Mouse (Mus musculus) heart, embryonic 10.5 days (tissue): ENCODE results near the gene Mef2c. TPM values are rescaled to one million over a fixed set of nuclear protein-coding genes. Genes with fewer than 3 reads are reported as not detected.

Experiments
- DNase-seq: peaks from one replicate; pipeline ENCODE4 v3.0.0-alpha.2; 2017; ENCODE audit warnings: low spot score
- H3K27ac ChIP-seq: fragments of 300-500 bp; sonication (generic); 2 replicates; pipeline ENCODE4 v1.5.1; 2016; ENCODE audit warnings: mild to moderate bottlenecking
- H3K27me3 ChIP-seq: fragments of 300-500 bp; sonication (generic); 2 replicates; pipeline ENCODE4 v1.6.1; 2016; ENCODE audit warnings: mild to moderate bottlenecking; ENCODE audit not compliant: poor library complexity, insufficient read depth, severe bottlenecking
- H3K36me3 ChIP-seq: fragments of 300-500 bp; sonication (generic); 2 replicates; pipeline ENCODE4 v1.6.1; 2016; ENCODE audit warnings: mild to moderate bottlenecking, moderate library complexity
- H3K4me1 ChIP-seq: fragments of 300-500 bp; sonication (generic); 2 replicates; pipeline ENCODE4 v1.6.1; 2016; ENCODE audit warnings: mild to moderate bottlenecking
- H3K4me3 ChIP-seq: fragments of 300-500 bp; sonication (generic); 2 replicates; pipeline ENCODE4 v1.5.1; 2016; ENCODE audit warnings: mild to moderate bottlenecking, moderate library complexity
- H3K9me3 ChIP-seq: fragments of 300-500 bp; sonication (generic); 2 replicates; pipeline ENCODE4 v1.6.1; 2016; ENCODE audit warnings: mild to moderate bottlenecking, moderate library complexity
- WGBS: fragments of 180-500 bp; shearing (Covaris S2); methylation state at CpG from one replicate; pipeline ENCODE4 v1.1.7; 2016; 5-methylcytosine and 5-hydroxymethylcytosine counted together
- polyA plus RNA-seq: library from polyadenylated mRNA; unstranded; fragments of >200 nt; fragmentation: Nextera tagmentation; extraction: Ambion mirVana; gene quantifications from 2 replicates; pipeline ENCODE4 v1.2.1, GENCODE M21; 2016

Mef2c gene
- polyA plus RNA-seq, 1 experiment from 2014 or later, result 100 TPM

- no peaks in the 10 kb centered on the region for H3K27me3 ChIP-seq
- no peak overlapping the region for H3K27ac ChIP-seq
- 0 out of 2 replicates have a peak, but pooled peaks cover 5% of the 10 kb centered on the region for H3K4me1 ChIP-seq
- H3K36me3 ChIP-seq, result peaks cover 7% of the 10 kb centered on the region; the same call in 1 of the 2 replicates
- no peak for DNase-seq
- no peak overlapping the region for H3K4me3 ChIP-seq
- H3K9me3 ChIP-seq, result no peaks in the 10 kb centered on the region
- WGBS, result 78% methylated on average over 12 of the region's 12 CpGs
Measured at GRCm38 (mm10) chr13:83649795-83650476, 146.1 kb downstream of the Mef2c start.

DNA sequence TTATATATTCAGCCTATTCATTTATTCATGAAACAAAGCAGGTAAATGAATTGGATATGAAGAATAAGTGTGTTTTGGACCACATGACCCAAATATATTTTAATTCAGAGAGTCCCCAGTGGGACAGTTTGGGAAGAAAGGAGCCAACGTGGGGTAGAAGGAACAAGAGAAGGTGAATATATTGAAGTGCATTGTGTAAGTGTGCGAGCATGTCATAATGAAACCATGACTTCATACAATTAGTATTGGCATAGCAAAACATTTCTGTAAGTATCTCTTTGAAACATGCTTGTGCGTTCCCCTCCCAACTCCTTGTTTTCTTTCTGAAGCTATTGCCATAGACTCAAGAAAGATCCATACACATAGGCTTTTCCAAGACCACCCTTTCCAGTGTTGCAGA is 147.0 kb downstream of the Mef2c start:
- H3K27ac ChIP-seq, result no peak overlapping the region
- no peaks in the 10 kb centered on the region for H3K9me3 ChIP-seq
- H3K36me3 ChIP-seq, result peaks cover 10% of the 10 kb centered on the region; the same call in 1 of the 2 replicates
- DNase-seq, result no peak
- 90% methylated on average over 3 of the region's 3 CpGs for WGBS
- no peak overlapping the region for H3K4me3 ChIP-seq
- 0 out of 2 replicates have a peak, but pooled peaks cover 5% of the 10 kb centered on the region for H3K4me1 ChIP-seq
- no peaks in the 10 kb centered on the region for H3K27me3 ChIP-seq

GRCm38 (mm10) chr13:83651941-83652548 is 148.2 kb downstream of the Mef2c start:
- Histone ChIP-seq H3K9me3 (no peaks in the 10 kb centered on the region), H3K36me3 (peaks cover 8% of the 10 kb centered on the region; the same call in 1 of the 2 replicates), H3K27me3 (no peaks in the 10 kb centered on the region), H3K4me3 (no peak overlapping the region), H3K4me1 (0 out of 2 replicates have a peak, but pooled peaks cover 5% of the 10 kb centered on the region), H3K27ac (no peak overlapping the region)
- 73% methylated on average over 7 of the region's 7 CpGs for WGBS
- DNase-seq, result no peak

DNA sequence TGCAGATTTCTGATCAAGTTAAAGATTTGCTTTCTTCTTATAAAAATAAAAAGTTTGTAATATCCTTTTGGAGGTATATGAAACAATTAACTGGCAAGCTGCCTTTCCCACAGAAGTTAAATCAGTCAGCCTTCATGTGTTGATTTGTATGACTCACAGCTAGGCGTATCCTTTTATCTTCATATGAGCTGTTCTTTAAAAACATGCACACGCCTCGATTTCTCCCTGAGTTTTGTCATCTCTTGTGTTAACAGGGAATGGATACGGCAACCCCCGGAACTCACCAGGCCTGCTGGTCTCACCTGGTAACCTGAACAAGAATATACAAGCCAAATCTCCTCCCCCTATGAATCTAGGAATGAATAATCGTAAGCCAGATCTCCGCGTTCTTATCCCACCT is 148.7 kb downstream of the Mef2c start:
- H3K4me1 ChIP-seq, result 0 out of 2 replicates have a peak, but pooled peaks cover 5% of the 10 kb centered on the region
- WGBS, result 79% methylated on average over 8 of the region's 8 CpGs
- peaks cover 10% of the 10 kb centered on the region for H3K36me3 ChIP-seq
- no peak overlapping the region for H3K27ac ChIP-seq
- no peak for DNase-seq
- H3K27me3 ChIP-seq, result no peaks in the 10 kb centered on the region
- H3K4me3 ChIP-seq, result no peak overlapping the region
- H3K9me3 ChIP-seq, result no peaks in the 10 kb centered on the region

DNA sequence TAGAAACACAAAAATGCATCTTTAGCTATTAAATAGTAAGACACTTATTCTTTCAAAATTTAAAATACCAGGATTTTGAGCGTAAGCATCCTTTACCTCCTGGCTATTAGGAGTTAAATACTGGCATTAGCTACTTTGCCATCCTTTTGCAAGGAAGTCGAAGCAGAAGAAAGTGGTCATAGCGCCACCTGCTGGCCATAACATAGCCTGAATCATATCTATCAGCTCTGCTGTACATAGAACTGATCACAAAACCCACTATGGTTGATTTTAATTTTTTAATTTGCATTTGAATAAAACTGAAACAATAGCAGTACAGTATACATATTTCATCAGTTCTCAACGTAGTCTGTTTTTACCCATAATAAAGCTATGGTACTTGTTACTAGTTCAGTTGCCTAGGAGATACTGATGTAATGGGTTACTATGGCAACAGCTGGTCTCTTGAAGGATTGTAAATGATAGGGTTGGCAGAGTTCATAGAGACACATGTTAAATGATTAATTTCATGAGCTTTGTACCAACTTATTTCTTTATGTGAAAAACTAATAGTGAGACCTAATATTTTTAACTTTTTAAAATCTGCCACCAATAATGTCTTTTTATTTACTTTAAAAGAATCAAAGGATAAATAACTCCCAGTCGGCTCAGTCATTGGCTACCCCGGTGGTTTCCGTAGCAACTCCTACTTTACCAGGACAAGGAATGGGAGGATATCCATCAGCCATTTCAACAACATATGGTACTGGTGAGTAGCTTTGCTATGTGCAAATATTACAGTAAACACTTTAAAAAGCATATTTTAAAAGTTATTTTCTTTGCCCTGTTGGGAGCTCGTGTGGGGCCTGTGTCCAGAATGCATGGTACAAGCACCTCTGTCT is 151.3 kb downstream of the Mef2c start:
- WGBS, result 52% methylated on average over 8 of the region's 8 CpGs
- 0 out of 2 replicates have a peak, but pooled peaks cover 5% of the 10 kb centered on the region for H3K4me1 ChIP-seq
- no peak overlapping the region for H3K27ac ChIP-seq
- peak; percentile 91 for DNase-seq
- peaks cover 13% of the 10 kb centered on the region for H3K36me3 ChIP-seq
- H3K27me3 ChIP-seq, result no peaks in the 10 kb centered on the region
- no peaks in the 10 kb centered on the region for H3K9me3 ChIP-seq
- H3K4me3 ChIP-seq, result no peak overlapping the region

DNA sequence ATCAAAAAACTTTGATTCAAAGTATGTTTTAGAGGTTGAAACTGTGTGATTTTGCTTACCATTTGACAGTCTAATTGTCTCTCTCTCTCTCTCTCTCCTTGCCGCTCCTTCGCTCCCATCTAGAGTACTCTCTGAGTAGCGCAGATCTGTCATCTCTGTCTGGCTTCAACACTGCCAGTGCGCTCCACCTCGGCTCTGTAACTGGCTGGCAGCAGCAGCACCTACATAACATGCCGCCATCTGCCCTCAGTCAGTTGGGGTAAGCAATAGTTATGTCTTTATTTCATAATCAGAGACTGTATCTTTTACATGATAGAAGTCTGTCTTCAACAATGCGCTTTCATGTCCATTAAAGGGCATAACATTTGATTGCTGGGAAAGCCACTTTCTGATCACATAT is 152.3 kb downstream of the Mef2c start:
- no peak for DNase-seq
- H3K9me3 ChIP-seq, result no peaks in the 10 kb centered on the region
- peaks cover 13% of the 10 kb centered on the region for H3K36me3 ChIP-seq
- no peaks in the 10 kb centered on the region for H3K27me3 ChIP-seq
- no peak overlapping the region for H3K27ac ChIP-seq
- WGBS, result 87% methylated on average over 7 of the region's 7 CpGs
- H3K4me3 ChIP-seq, result no peak overlapping the region
- 0 out of 2 replicates have a peak, but pooled peaks cover 5% of the 10 kb centered on the region for H3K4me1 ChIP-seq

DNA sequence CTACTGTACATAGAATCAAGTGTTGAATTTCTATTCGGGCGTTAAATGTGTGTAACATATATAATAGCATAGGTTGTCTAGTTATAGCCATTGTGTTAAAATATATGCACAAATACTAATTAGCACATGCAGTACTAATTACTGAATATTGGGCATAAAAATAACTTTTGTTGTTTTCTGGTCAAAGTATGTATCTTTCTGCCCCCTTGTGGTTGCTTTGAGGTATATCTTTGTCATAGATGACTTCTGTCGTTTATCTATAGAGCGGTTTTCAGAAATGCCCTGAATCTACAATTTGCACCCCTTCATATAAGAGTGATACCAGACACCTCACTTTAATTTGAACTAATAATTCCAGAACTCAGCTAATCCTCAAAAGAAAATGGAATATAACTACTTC is 152.9 kb downstream of the Mef2c start:
- DNase-seq, result no peak
- Histone ChIP-seq H3K27me3 (no peaks in the 10 kb centered on the region), H3K27ac (no peak overlapping the region), H3K4me3 (no peak overlapping the region), H3K4me1 (0 out of 2 replicates have a peak, but pooled peaks cover 3% of the 10 kb centered on the region), H3K9me3 (no peaks in the 10 kb centered on the region), H3K36me3 (peaks cover 13% of the 10 kb centered on the region)
- 75% methylated on average over 4 of the region's 4 CpGs for WGBS

DNA sequence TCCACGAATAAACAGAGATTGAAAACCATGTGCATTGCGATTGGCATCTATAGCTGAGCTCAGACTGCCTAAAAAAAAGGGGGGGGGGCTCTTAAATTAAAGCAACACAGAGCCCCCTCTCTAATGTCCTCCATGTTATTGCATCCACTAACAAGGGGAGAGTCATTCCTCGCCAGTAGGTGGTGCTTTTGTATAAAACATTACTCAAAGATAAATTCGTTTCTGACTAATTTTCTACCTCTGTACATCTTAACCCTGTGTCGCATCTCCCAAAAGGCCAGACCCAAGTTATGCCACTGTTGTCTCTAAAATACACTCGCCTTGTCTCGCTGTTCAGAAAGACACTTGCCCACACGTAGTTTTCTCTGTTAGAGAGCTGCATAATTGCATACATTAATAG is 156.9 kb downstream of the Mef2c start:
- DNase-seq, result no peak
- no peaks in the 10 kb centered on the region for H3K27me3 ChIP-seq
- 69% methylated on average over 8 of the region's 8 CpGs for WGBS
- H3K27ac ChIP-seq, result no peak overlapping the region
- H3K36me3 ChIP-seq, result peaks cover 22% of the 10 kb centered on the region
- H3K4me1 ChIP-seq, result no peaks in the 10 kb centered on the region
- H3K4me3 ChIP-seq, result no peak overlapping the region
- H3K9me3 ChIP-seq, result no peaks in the 10 kb centered on the region

DNA sequence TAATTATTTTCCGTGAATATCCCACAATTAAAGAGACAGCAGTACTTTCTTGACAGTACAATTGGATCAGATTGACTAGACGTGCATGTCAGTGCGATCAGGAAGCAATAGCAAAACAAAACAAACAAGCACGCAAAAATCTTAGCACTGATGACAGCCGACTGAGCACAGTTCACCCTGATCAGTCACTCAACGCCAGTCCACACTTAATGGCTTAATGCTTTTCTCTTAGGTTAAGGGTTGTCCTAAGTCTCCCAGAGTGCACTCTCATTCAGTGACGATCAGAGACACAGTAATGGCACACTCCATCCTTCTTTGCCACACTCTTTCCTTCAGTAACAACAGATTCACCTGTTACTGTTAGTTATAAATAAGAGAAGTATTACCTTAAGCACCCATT is 157.3 kb downstream of the Mef2c start:
- 65% methylated on average over 7 of the region's 7 CpGs for WGBS

GRCm38 (mm10) chr13:83662089-83662551 is 158.3 kb downstream of the Mef2c start:
- WGBS, result 59% methylated on average over 14 of the region's 14 CpGs
- no peak overlapping the region for H3K27ac ChIP-seq
- peaks cover 18% of the 10 kb centered on the region for H3K36me3 ChIP-seq
- H3K4me3 ChIP-seq, result no peak overlapping the region
- H3K4me1 ChIP-seq, result no peaks in the 10 kb centered on the region
- no peaks in the 10 kb centered on the region for H3K27me3 ChIP-seq
- DNase-seq, result no peak
- H3K9me3 ChIP-seq, result no peaks in the 10 kb centered on the region

More for the DNA sequence above, 157.3 kb downstream of the Mef2c start:
- H3K4me1 ChIP-seq, result no peaks in the 10 kb centered on the region
- H3K27me3 ChIP-seq, result no peaks in the 10 kb centered on the region
- H3K27ac ChIP-seq, result no peak overlapping the region
- peaks cover 20% of the 10 kb centered on the region for H3K36me3 ChIP-seq
- H3K9me3 ChIP-seq, result no peaks in the 10 kb centered on the region
- no peak overlapping the region for H3K4me3 ChIP-seq
- DNase-seq, result no peak

- no peak for DNase-seq
- 87% methylated on average over 7 of the region's 7 CpGs for WGBS
- Histone ChIP-seq H3K27me3 (no peaks in the 10 kb centered on the region), H3K27ac (no peak overlapping the region), H3K4me3 (no peak overlapping the region), H3K36me3 (peaks cover 14% of the 10 kb centered on the region), H3K4me1 (no peaks in the 10 kb centered on the region), H3K9me3 (no peaks in the 10 kb centered on the region)
Measured at GRCm38 (mm10) chr13:83666179-83666578, 162.3 kb downstream of the Mef2c start.

GRCm38 (mm10) chr13:83667051-83667450 is 163.2 kb downstream of the Mef2c start:
- DNase-seq, result no peak
- Histone ChIP-seq H3K4me1 (no peaks in the 10 kb centered on the region), H3K4me3 (no peak overlapping the region), H3K27me3 (no peaks in the 10 kb centered on the region), H3K9me3 (no peaks in the 10 kb centered on the region), H3K27ac (no peak overlapping the region), H3K36me3 (peaks cover 11% of the 10 kb centered on the region)
- 79% methylated on average over 3 of the region's 3 CpGs for WGBS
